Mouse (Mus musculus) ES-E14 (cell line): ENCODE results near the gene Vamp3.

Source experiments
- CHD2 ChIP-seq: IDR thresholded peaks from 2 replicates; pipeline ENCODE4 v1.6.1; 2014; ENCODE audit warnings: mild to moderate bottlenecking, low read depth, low read length, inconsistent platforms
- MAFK ChIP-seq: IDR thresholded peaks from 2 replicates; pipeline ENCODE4 v1.6.1; 2014; ENCODE audit warnings: mild to moderate bottlenecking, low read depth, low read length, inconsistent platforms; ENCODE audit not compliant: insufficient read depth
- ZC3H11A ChIP-seq: IDR thresholded peaks from 2 replicates; pipeline ENCODE4 v1.6.1; 2012; ENCODE audit warnings: low read depth, mild to moderate bottlenecking, inconsistent platforms, low read length, borderline replicate concordance
- ZNF384 ChIP-seq: IDR thresholded peaks from 2 replicates; pipeline ENCODE4 v1.6.1; 2012; ENCODE audit warnings: low read depth, low read length, inconsistent platforms

- TF ChIP-seq MAFK, result no peak
- no peak for TF ChIP-seq CHD2
- TF ChIP-seq ZNF384, result no peak
- no peak for TF ChIP-seq ZC3H11A
These were observed 47.4 kb downstream of the Vamp3 start for GRCm38 (mm10) chr4:151010316-151010715.
